Mouse (Mus musculus) C2C12 (cell line): ENCODE measurements around the gene Hbs1l.

Experiments used
- CEBPB ChIP-seq: IDR thresholded peaks from one replicate; pipeline ENCODE4 v1.6.1; 2011; ENCODE audit warnings: low read depth, mild to moderate bottlenecking, control low read depth, moderate library complexity
- CTCF ChIP-seq: IDR thresholded peaks from one replicate; pipeline ENCODE4 v1.5.1; 2011; ENCODE audit not compliant: control insufficient read depth, insufficient read depth, insufficient read length
- MAX ChIP-seq: IDR thresholded peaks from one replicate; pipeline ENCODE4 v1.6.1; 2011; ENCODE audit warnings: mild to moderate bottlenecking, control low read depth
- MYOD1 ChIP-seq: IDR thresholded peaks from one replicate; pipeline ENCODE4 v1.6.1; 2011; ENCODE audit warnings: low read depth; ENCODE audit not compliant: control insufficient read depth, insufficient read length
- MYOG ChIP-seq: IDR thresholded peaks from one replicate; pipeline ENCODE4 v1.6.1; 2011; ENCODE audit not compliant: control insufficient read depth, insufficient read length; ENCODE audit errors: extremely low read depth
- USF1 ChIP-seq: IDR thresholded peaks from one replicate; pipeline ENCODE4 v1.6.1; 2011; ENCODE audit warnings: low read depth, mild to moderate bottlenecking, control low read depth, moderate library complexity

DNA sequence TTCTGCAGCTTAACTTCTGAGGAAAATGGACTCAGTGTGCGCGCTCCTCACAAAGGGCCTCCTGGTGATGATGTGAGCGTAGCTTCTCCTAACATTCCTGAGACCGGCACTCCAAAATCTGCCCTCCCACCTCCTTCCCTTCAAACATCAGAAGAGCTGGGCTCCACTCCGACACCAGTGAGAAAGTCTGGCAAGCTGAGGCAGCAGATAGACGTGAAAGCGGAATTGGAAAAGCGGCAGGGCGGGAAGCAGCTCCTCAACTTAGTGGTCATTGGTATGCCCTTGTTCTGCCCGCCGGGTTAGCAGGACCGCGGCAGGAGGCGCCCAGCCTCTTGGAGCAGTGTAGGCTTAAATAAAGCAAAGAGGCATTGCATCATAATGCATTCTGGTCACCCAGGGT, 45.9 kb downstream of the Hbs1l start:
- no peak for TF ChIP-seq CTCF
- no peak for TF ChIP-seq USF1
- no peak for TF ChIP-seq MAX
- TF ChIP-seq MYOD1 = no peak
- TF ChIP-seq MYOG = no peak
- TF ChIP-seq CEBPB = no peak
